Mouse (Mus musculus): ENCODE measurements around the gene Ntn1. TPM values are rescaled to one million over a fixed set of nuclear protein-coding genes. Genes with fewer than 3 reads are reported as not detected.
A peak's percentile ranks its signal among the peaks of the same experiment; 100 is the strongest.

The Ntn1 gene
- polyA plus RNA-seq, 1 experiment from 2014 or later, result 22.3 TPM

DNA sequence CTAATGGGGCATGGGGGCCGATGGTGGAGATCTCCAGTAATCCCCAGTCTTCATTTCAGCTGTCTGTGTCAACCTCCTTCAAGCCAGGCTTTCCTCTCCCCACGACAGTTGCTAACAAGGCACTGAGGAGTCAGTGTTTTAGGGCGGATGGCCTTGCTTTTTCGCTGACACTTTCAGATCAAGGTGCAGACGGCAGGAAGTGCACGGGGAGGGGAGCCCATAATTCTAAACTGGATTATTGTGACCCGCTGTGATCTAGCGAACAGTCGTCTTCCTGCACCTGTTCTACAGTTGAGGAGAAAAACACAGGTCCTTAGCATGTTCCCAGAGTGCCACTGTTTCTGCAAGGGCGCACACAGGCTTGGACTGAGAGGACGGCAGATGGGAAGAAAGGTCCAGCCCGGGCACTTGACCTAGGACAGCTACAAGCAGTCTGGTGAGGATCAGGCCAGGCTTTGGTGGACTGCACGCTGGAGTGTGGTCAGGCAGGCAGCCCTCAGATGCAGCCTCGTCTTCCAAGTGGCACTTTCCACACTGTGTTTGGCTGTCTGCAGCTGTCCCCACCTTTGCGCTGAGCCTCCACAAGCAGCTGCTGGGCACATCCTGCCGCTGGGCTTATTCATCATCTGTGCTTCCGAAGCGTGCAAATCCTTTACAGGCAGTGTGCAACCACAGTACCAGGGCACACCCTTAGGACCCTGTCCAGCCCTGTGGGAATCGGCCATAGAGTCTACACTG lies 129.7 kb downstream of the Ntn1 start:
- no peak overlapping the region for H3K4me2 ChIP-seq
- peaks cover 35% of the 10 kb centered on the region for H3K27me3 ChIP-seq
- no peak overlapping the region for H3K4me3 ChIP-seq
- H3K9ac ChIP-seq, result peak overlapping the region; percentile 24; the same call in 1 of the 2 replicates
- no peaks in the 10 kb centered on the region for H3K9me3 ChIP-seq
- 65% methylated on average over 19 of the region's 19 CpGs for WGBS
- ATAC-seq (ENCODE audit: low FRiP score), result no peak
- H3K4me1 ChIP-seq (replicated peaks), result peaks cover 58% of the 10 kb centered on the region
- H3K36me3 ChIP-seq, result no peaks in the 10 kb centered on the region
- no peak overlapping the region for H3K27ac ChIP-seq

DNA sequence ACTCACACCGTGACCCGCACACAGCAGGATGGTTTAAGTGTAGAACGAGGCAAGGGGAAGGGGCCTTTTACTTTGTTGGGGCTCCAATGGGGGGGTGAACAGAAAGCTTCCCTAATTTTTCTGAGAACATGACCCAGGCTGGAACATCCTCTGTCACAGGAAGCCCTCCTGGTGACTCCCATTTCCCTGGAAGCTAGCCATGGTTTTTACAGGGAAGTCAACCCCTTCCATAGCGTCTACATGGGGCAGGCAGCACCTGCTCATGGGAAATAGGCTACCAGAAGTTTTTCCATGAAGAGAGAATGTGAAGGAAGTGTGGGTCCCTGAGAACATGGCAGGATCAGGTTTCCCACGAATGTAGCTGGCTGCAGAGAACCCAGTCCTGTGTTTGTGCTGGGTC lies 136.3 kb downstream of the Ntn1 start:
- Histone ChIP-seq H3K9me3 (no peaks in the 10 kb centered on the region), H3K4me3 (no peak overlapping the region), H3K27ac (no peak overlapping the region), H3K4me2 (no peak overlapping the region), H3K9ac (no peak overlapping the region), H3K4me1 (replicated peaks) (peaks cover 4% of the 10 kb centered on the region; the same call in 1 of the 2 replicates), H3K36me3 (no peaks in the 10 kb centered on the region), H3K27me3 (peaks cover 23% of the 10 kb centered on the region)
- 82% methylated on average over 5 of the region's 5 CpGs for WGBS
- ATAC-seq (ENCODE audit: low FRiP score), result no peak

DNA sequence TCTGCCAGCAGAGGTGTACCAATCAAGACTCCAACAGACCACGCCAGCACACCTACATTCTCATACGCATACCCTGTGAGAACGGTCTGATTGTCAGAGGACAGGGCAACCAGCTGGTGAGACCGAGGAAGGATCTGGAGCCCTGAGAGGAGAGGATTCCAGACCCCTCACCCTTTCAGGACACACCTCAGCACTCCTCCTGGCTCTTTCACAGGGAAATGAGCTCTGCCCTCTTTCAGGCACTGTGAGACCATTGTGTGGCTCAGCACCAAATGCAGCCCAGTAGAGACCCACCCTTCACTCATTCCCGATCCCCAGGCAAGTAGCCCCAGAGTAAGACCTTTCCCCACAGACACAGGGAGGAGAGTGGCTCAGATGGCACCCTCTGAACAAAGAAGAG lies 137.5 kb downstream of the Ntn1 start:
- no peak overlapping the region for H3K27ac ChIP-seq
- H3K4me1 ChIP-seq (replicated peaks), result peaks cover 4% of the 10 kb centered on the region; the same call in 1 of the 2 replicates
- no peak overlapping the region for H3K4me3 ChIP-seq
- H3K9me3 ChIP-seq, result no peaks in the 10 kb centered on the region
- no peak overlapping the region for H3K4me2 ChIP-seq
- no peak for ATAC-seq (ENCODE audit: low FRiP score)
- no peak overlapping the region for H3K9ac ChIP-seq
- 91% methylated on average over 5 of the region's 5 CpGs for WGBS
- no peaks in the 10 kb centered on the region for H3K36me3 ChIP-seq
- H3K27me3 ChIP-seq, result peaks cover 23% of the 10 kb centered on the region

DNA sequence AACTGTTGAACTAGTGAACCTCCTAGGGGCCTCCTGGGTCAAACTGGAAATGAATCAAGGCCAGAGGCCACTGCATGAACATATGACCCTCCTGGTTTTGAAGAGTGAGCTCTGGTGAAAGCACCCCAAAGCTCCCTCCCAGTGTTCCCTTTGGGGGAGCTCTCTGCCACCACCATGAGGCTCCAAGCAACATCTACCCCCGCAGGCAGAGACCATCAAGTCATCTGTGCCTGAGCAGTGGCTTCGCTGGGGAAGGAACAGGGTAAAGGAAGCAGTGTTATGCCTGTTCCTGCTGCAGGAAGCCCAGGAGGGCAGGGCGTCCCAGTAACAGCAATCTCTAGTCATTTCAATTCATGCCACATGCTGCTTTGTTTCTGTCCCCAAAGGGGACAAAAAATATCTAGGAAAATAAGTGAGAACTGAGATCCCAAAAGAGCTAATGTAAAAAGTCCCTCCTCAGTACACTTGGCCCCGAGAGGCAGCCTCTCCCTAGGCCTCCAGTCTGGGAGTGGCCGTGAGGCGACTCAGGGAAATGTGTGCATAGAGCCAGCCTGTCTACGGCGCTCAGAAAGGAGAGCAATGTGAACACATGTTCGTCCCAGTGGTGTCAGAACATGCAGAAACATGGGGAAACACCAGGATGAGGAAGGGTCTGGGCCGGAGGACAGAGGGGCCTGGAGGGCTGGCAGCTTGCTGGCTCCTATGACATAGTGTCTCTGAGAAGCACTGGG lies 139.3 kb downstream of the Ntn1 start:
- Histone ChIP-seq H3K4me1 (replicated peaks) (peaks cover 4% of the 10 kb centered on the region; the same call in 1 of the 2 replicates), H3K9me3 (no peaks in the 10 kb centered on the region), H3K4me2 (no peak overlapping the region), H3K27me3 (peaks cover 26% of the 10 kb centered on the region), H3K4me3 (no peak overlapping the region), H3K9ac (no peak overlapping the region), H3K36me3 (no peaks in the 10 kb centered on the region; the same call in 1 of the 2 replicates), H3K27ac (no peak overlapping the region)
- no peak for ATAC-seq (ENCODE audit: low FRiP score)
- WGBS, result 76% methylated on average over 10 of the region's 10 CpGs

DNA sequence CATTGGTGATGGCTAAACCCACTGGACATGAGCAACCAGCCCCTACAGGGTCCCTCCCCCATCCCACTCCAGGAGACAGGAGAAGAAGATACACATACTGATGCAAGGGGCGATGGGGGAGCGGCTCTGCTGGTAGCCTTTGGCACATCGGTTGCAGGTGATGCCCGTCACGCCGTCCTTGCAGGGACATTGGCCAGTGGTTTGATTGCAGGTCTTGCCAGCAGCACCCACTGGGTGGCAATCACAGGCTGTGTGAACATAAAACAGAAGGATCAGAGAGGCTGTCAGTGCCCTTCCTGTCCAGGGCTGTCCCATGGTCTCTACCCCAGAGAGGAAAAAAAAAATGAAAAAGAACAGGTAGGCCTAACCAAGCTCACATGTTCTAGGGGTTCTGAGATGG lies 140.2 kb downstream of the Ntn1 start:
- peaks cover 21% of the 10 kb centered on the region for H3K27me3 ChIP-seq
- no peak overlapping the region for H3K27ac ChIP-seq
- no peak overlapping the region for H3K9ac ChIP-seq
- no peak for ATAC-seq (ENCODE audit: low FRiP score)
- H3K4me3 ChIP-seq, result no peak overlapping the region
- peaks cover 4% of the 10 kb centered on the region; the same call in 1 of the 2 replicates for H3K4me1 ChIP-seq (replicated peaks)
- no peaks in the 10 kb centered on the region; the same call in 1 of the 2 replicates for H3K36me3 ChIP-seq
- 97% methylated on average over 6 of the region's 6 CpGs for WGBS
- H3K4me2 ChIP-seq, result no peak overlapping the region
- no peaks in the 10 kb centered on the region for H3K9me3 ChIP-seq

DNA sequence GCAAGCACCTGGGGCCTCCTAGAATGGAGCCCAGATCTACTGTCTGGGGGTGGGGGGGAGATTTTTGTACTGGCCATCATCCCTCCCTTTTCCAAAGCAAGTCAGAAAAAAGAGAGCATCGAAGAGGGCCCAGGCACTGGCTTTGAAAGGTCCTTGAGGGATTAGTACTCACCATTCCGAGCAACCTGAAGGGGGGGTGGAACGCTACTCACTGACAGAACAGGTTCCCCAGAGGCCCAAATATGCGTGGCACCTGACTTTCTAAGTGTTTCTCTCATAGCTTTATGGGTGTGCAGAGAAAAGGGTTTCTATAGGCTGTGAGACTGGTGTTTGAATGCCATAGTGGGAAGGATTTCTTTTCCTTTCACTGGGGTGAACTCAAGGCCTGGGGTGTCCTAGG lies 142.1 kb downstream of the Ntn1 start:
- ATAC-seq (ENCODE audit: low FRiP score), result no peak
- no peaks in the 10 kb centered on the region for H3K9me3 ChIP-seq
- WGBS, result 88% methylated on average over 4 of the region's 4 CpGs
- H3K9ac ChIP-seq, result no peak overlapping the region
- no peak overlapping the region for H3K4me2 ChIP-seq
- H3K4me1 ChIP-seq (replicated peaks), result peaks cover 4% of the 10 kb centered on the region; the same call in 1 of the 2 replicates
- H3K36me3 ChIP-seq, result no peaks in the 10 kb centered on the region; the same call in 1 of the 2 replicates
- no peak overlapping the region for H3K27ac ChIP-seq
- peaks cover 23% of the 10 kb centered on the region for H3K27me3 ChIP-seq
- no peak overlapping the region for H3K4me3 ChIP-seq

DNA sequence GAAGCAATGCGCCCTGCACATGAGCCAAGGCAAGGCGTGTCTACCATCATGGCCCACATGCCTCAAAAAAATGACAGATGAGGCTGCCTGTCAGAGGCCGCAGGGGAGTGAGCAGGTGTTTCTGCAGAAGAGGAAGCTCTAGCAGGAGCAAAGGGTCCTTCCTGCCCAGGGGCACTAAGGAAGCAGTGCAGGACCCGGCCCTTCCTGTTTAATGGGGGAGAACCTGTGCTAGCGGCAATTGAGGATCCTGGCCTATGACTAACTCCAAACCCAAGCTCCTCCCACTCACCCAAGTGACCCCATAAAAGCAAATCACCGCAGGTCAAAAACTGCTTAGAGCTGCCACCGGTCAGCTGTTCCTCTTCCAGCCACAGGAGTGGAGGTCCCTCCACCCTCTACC lies 147.1 kb downstream of the Ntn1 start:
- Histone ChIP-seq H3K9me3 (no peaks in the 10 kb centered on the region), H3K4me1 (replicated peaks) (peaks cover 8% of the 10 kb centered on the region)
- 91% methylated on average over 7 of the region's 7 CpGs for WGBS

DNA sequence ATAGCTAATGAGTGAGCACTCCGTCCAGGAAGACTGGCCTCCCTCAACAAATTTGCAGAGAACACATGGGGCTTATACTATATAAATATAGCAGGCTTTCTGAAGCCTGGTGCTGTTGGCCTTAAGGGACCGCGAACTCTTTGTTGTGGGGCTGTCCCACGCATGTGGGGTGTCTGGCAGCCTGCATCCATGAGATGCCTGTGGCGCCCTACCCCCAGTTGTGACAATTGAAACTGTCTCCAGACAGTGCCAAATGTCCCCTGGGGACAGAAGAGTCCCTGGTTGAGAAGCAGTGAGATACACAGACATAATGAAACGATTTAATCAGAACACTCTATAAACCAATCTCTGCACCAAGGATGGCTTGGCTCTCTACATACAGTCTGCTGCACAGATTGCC lies 150.5 kb downstream of the Ntn1 start:
- Histone ChIP-seq H3K4me1 (replicated peaks) (peaks cover 13% of the 10 kb centered on the region), H3K36me3 (no peaks in the 10 kb centered on the region), H3K9ac (no peak overlapping the region), H3K4me3 (no peak overlapping the region), H3K27me3 (peaks cover 42% of the 10 kb centered on the region), H3K9me3 (no peaks in the 10 kb centered on the region), H3K4me2 (no peak overlapping the region), H3K27ac (peak overlapping the region; percentile 48; the same call in 1 of the 2 replicates)
- ATAC-seq (ENCODE audit: low FRiP score), result no peak
- 48% methylated on average over 6 of the region's 6 CpGs for WGBS

More for the DNA sequence above, 147.1 kb downstream of the Ntn1 start:
- Histone ChIP-seq H3K36me3 (no peaks in the 10 kb centered on the region; the same call in 1 of the 2 replicates), H3K27me3 (peaks cover 21% of the 10 kb centered on the region; the same call in 1 of the 2 replicates), H3K4me3 (no peak overlapping the region), H3K27ac (no peak overlapping the region), H3K4me2 (no peak overlapping the region), H3K9ac (no peak overlapping the region)
- no peak for ATAC-seq (ENCODE audit: low FRiP score)

DNA sequence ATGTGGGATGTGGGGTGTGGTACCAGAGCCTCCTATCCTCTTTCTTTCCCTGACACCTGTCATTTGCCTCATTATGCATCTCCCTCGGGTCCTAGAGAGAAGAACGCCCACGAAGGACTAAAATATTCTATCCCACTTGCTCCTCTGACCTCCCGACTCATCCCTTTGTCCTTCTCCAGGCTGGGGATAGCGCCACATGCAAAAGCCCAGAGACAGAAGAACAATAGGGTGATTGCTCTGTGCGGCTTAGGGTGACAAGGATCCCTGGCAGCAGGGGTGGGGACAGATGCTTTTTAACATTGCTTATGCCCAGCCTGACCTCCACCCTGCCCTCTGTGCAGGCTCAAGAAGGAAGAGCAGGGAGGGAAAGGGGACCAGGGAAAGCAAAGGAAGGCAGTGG lies 152.7 kb downstream of the Ntn1 start:
- Histone ChIP-seq H3K27ac (no peak overlapping the region), H3K4me1 (replicated peaks) (peaks cover 29% of the 10 kb centered on the region), H3K27me3 (peaks cover 41% of the 10 kb centered on the region; the same call in 1 of the 2 replicates), H3K9me3 (no peaks in the 10 kb centered on the region), H3K4me3 (no peak overlapping the region), H3K9ac (no peak overlapping the region), H3K36me3 (no peaks in the 10 kb centered on the region), H3K4me2 (no peak overlapping the region)
- no peak for ATAC-seq (ENCODE audit: low FRiP score)
- 14% methylated on average over 6 of the region's 6 CpGs for WGBS

DNA sequence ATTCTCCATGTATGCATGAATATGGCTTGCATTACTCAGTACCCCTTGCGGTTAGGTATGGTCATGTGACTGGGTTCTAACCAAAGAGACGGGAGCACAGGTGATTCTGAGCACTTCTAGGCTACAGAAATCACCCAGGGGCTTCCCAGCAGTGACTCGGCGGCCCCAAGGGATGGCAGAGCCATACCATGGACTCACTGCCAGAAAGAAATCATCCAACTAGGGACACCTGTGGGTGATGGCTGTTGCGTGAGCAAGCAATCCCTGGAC lies 155.7 kb downstream of the Ntn1 start:
- H3K27me3 ChIP-seq, result peaks cover 58% of the 10 kb centered on the region
- H3K27ac ChIP-seq, result peak overlapping the region; percentile 52; the same call in 1 of the 2 replicates
- 84% methylated on average over 5 of the region's 5 CpGs for WGBS
- no peak overlapping the region for H3K4me3 ChIP-seq
- H3K9ac ChIP-seq, result no peak overlapping the region
- no peaks in the 10 kb centered on the region for H3K36me3 ChIP-seq
- peaks cover 26% of the 10 kb centered on the region for H3K4me1 ChIP-seq (replicated peaks)
- 0 out of 2 replicates have a peak, but pooled peaks have one; percentile 23 for ATAC-seq (ENCODE audit: low FRiP score)
- no peak overlapping the region for H3K4me2 ChIP-seq
- H3K9me3 ChIP-seq, result no peaks in the 10 kb centered on the region

DNA sequence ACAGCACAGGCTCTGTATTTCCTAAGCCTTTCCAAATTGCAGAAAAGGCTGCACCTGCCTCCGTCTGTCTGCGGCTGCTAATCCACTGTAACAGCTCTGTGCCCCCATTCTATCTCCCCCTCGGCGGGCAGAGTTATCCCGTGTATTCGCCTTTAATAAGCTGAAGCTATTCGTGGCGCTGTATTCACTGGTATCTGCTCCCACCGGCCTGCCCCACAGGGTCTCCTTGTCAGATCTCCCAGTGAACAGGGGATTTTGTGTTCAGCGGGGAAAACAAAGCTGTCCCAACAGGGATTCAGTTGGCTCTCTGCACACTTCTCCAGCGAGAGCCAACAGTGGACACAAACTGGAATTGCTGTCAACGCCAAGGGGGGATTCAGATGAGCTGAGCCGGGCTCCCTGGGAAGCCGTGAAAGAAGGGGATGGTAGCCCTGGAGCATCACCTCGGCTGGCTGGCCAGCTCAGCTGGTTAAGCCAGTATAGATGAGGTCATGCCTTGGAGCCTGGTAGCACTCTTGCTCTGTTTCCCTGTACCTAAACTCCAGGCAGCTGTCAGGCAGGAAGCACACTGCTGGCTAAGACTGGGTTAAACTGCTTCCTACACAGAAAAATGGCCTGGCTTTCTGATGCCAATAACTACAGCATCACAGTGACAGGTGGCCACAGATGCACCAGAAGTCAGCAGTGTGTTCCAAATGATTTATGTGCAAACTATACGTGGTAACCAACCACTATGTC lies 156.2 kb downstream of the Ntn1 start:
- no peaks in the 10 kb centered on the region for H3K9me3 ChIP-seq
- peaks cover 30% of the 10 kb centered on the region for H3K4me1 ChIP-seq (replicated peaks)
- ATAC-seq (ENCODE audit: low FRiP score), result 0 out of 2 replicates have a peak, but pooled peaks have one; percentile 4
- H3K36me3 ChIP-seq, result no peaks in the 10 kb centered on the region
- H3K27ac ChIP-seq, result peak overlapping the region; percentile 52
- peaks cover 63% of the 10 kb centered on the region for H3K27me3 ChIP-seq
- no peak overlapping the region for H3K4me3 ChIP-seq
- no peak overlapping the region for H3K4me2 ChIP-seq
- WGBS, result 54% methylated on average over 16 of the region's 16 CpGs
- H3K9ac ChIP-seq, result no peak overlapping the region

DNA sequence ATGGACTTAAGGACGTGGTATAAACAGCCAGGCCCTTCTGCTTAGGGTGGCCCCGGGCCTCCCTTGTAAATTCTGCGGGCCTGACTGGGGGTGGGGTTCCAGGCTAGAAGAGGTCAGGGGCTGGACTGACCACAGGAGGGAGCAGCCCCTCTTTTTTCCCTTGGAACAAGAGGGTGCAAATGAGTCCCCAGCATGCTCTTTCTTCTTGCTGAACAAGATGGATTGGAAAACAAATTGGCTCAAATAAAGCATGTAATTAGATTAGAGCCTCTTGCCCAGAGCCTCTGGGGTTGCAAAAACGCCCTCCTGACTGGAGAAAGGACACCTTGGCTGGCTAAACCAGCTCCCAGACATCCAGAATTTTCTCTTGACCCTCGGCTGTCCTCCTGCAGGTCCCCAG lies 160.9 kb downstream of the Ntn1 start:
- WGBS, result 15% methylated on average over 5 of the region's 5 CpGs
- no peaks in the 10 kb centered on the region for H3K36me3 ChIP-seq
- H3K9ac ChIP-seq, result no peak overlapping the region
- no peak overlapping the region for H3K4me2 ChIP-seq
- H3K4me3 ChIP-seq, result no peak overlapping the region
- no peak overlapping the region for H3K27ac ChIP-seq
- peaks cover 30% of the 10 kb centered on the region for H3K4me1 ChIP-seq (replicated peaks)
- no peaks in the 10 kb centered on the region for H3K9me3 ChIP-seq
- H3K27me3 ChIP-seq, result peaks cover 74% of the 10 kb centered on the region
- ATAC-seq (ENCODE audit: low FRiP score), result no peak

Measured in hindbrain, embryonic 13.5 days (tissue).